Mouse (Mus musculus) large intestine, adult 2 months (tissue): ENCODE data around the gene Amer3. TPM values are rescaled to one million over a fixed set of nuclear protein-coding genes. Genes with fewer than 3 reads are reported as not detected.
"Not testable (repeated sequence)": the region's sequence is repeated elsewhere in the genome, so short reads cannot be mapped to it uniquely, and the experiment has no call there.

ENCODE experiments used
- DNase-seq: peaks from one replicate; pipeline ENCODE4 v3.0.0-alpha.2; 2012; ENCODE audit warnings: low read depth, low spot score
- WGBS: fragments of 180-500 bp; shearing (Covaris S2); methylation state at CpG from one replicate; pipeline ENCODE4 v1.1.7; 2018; 5-methylcytosine and 5-hydroxymethylcytosine counted together
- polyA plus RNA-seq: library from polyadenylated mRNA; depleted of rRNA; stranded (reverse); fragments of >200 nt; gene quantifications from 2 replicates; pipeline ENCODE4 v1.2.3, GENCODE M21; 2012; rRNA removed

The Amer3 gene
- polyA plus RNA-seq, result 0.07 and 0.08 TPM in 2 replicates

DNA sequence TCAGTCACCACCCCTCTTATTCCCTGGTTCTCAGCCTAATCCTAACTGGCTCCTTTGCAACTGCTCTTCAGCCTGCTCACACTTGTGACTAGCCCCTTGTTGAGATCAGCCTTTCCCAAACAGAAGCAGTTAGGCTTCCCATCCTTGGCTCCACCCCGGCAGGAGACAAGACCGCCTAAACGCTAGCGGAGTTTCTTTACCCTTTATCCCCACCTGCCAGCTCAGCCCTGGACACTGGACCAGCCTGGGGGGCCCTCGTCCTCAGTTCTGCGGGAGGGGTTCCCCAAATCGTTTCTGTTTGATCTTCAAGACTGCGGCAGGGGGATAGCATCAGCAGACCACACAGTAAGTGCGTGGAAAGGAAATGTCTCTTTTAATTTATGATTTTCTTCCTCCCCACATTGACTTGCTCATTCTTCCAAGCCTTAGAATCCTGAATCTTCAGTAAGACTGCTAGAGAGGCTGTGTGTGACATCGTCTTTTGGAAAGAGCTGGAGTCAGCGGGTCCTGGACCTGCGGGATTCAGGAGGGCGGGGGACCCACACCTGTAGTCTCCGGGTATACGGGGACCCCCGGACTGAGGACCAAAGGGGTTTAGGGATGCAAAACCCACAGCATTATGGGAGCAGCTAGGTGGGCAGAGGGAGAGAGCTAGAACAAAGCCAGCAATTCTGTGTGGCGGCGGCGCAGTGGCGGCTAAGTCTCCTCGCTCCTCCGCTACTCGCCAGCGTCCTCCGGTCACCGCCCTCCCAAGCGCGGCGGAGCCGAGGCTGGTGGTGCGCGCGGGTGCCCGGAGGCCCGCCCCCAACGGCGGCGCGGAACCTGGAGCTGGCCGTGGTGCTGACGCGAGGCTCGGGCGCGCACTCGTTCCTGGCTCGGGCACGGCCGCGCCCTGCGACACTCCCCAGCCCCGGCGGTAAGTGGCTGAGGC, at the start of gene Amer3:
Amer3 (plus strand) TSS at position 807 of the 931 bp plus-strand sequence.
- DNase-seq, result peak; percentile 6
- 1% methylated on average over 53 of the region's 53 CpGs for WGBS

- WGBS, result 25% methylated on average over 3 of the region's 3 CpGs
- not testable (repeated sequence) for DNase-seq
These were observed 44.9 kb upstream of the Amer3 start for GRCm38 (mm10) chr1:34534574-34534973.

DNA sequence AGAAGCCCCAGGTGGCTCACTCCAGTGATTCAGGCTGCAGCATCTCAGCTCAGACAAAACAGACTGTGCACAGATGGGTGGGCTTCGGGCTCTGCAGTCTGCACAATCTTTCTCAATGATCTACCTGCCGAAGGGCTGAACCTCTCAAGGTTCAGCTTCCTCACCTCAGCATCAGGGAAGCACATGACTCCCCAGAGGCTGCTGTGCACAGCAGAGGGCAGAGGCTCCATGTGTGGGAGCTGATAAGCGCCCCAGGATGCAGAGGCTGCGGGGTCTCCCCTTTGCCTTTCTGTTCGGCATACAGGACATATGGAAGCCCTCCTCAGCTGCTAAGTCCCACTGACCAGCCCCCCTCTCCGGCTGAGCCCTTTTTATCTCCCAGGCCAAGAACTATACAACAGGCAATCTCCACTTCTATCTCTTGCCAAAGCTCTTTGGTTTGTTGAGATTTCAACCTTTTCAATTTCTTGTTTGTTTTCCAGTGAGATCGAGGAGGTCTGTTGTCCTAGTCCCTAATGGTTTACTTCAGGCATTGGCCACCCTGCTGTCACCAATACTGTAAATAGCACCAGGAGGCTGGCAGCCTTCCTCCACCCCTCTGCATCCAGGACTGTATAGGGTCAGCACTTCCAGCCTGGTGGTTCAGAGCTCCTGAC, 44.3 kb upstream of the Amer3 start, which contains the start of gene Cfc1:
Cfc1 (plus strand) TSS at position 606 of the 656 bp plus-strand sequence.
- DNase-seq, result not testable (repeated sequence)
- WGBS, result 33% methylated on average over 7 of the region's 7 CpGs

DNA sequence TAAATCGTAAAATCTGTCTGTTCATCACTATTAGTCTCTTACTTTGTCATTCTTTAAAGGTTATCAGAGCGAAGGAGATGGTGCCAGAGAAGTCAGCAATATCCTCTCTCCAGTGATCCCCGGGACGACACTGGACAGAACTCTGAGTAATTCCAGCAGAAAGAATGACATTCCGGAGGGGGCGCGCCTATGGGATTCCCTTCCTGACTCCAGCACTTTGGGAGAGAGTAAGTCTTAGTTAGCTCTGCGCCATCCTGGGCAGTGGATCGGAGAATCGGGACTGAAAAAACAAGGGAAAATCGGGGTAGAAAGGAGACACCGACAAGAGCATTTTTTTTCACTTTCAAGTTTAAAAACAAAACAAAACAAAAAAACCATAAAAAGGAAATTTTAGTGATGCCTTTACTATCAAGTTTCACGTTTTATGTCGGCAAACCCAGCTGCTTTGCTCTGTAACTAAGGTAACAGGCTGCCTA, 43.1 kb upstream of the Amer3 start:
- WGBS, result 3% methylated on average over 14 of the region's 14 CpGs
- DNase-seq, result no peak

- 3% methylated on average over 16 of the region's 16 CpGs for WGBS
- DNase-seq, result no peak
These were observed 42.5 kb upstream of the Amer3 start for GRCm38 (mm10) chr1:34536767-34537485.

GRCm38 (mm10) chr1:34547074-34547473, 32.4 kb upstream of the Amer3 start:
- WGBS, result 82% methylated on average over 1 of the region's 1 CpGs

DNA sequence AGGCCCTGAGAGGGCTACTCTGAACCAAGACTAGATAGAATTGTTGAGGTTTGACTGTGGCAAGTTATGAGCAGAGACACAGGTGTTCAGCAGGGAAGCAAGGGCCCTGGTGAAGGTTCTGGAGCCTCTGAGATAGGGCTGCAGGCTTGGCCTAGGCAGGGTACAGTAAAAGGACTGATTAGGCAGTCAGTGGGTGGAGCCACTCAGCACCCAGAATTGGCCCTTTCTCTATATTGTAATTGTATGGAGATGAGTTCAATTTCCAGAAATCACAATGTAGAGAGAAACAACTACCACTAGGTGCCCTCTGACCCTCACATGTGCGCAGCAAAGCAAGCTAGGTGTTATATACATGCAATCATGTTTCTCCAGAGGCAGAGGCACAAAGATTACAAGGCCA, 25.8 kb upstream of the Amer3 start:
- 73% methylated on average over 1 of the region's 1 CpGs for WGBS
- DNase-seq, result no peak

More at GRCm38 (mm10) chr1:34547074-34547473, 32.4 kb upstream of the Amer3 start:
- DNase-seq, result no peak

DNA sequence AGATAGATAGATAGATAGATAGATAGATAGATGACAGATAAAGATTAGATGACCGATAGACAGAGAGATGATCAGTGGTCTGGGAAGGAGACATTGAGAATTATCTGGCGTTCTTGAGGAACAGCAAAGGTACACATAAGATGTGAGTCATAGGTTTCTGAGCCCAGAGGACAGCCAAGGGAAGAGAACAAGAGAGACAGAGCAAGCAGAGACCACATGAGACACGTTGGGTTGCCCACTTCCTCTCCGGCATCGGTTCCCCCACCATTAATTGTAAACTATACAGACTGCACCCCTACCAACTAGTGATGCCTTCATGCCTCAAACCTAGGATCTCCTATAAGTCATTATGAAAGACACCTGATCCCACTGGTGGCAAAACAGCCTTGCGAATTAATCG, 25.2 kb upstream of the Amer3 start:
- no peak for DNase-seq
- WGBS, result 76% methylated on average over 7 of the region's 7 CpGs

DNA sequence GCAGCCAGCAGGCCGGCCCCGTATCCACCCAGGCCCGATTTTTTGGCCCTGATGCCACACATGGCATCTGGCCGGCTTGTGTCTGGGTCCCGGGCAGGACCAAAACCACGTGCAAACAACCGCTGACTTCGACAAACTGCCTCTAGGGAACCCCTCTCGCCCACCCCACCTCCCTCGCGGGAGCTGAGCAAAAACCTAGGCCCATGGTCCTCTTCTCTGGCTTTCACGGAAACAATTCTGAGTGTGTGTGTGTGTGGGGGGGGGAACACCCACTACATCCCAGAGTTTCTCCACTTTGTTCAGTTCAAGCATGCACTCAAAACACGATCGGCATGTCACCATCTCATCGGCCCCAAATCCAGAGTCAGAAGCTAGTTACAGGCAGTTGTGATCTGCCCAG, 18.6 kb upstream of the Amer3 start, which contains the start of gene Prss40:
Prss40 (minus strand) TSS at position 101 of the 400 bp plus-strand sequence.
- 87% methylated on average over 15 of the region's 15 CpGs for WGBS
- no peak for DNase-seq

GRCm38 (mm10) chr1:34564383-34565045, 14.9 kb upstream of the Amer3 start:
- WGBS, result 64% methylated on average over 8 of the region's 8 CpGs
- DNase-seq, result no peak

DNA sequence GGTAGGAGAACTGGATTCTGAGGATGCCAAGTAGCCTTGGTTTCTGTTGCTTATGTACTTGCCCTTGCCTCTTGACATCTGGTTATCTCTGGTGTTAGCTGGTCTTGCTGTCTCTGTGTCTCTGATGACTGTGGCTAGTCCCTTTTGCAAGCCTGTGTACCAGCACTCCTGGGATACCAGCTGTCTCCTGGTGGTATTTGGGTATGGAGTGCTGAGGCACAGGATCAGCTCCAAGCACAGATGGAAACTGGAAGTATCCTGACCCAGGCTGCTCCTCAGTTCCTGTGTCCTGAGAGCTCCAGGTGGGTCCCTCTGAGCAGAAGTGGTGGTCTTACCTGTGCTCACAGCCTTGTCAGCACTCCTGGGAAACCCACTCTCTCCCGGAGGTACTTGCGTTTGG, 11.3 kb upstream of the Amer3 start:
- DNase-seq, result no peak
- 97% methylated on average over 2 of the region's 2 CpGs for WGBS

- DNase-seq, result no peak
- 90% methylated on average over 2 of the region's 2 CpGs for WGBS
These were observed 9.6 kb upstream of the Amer3 start for GRCm38 (mm10) chr1:34569876-34570275.

- no peak for DNase-seq
- 77% methylated on average over 6 of the region's 6 CpGs for WGBS
These were observed 8.0 kb upstream of the Amer3 start for GRCm38 (mm10) chr1:34571431-34571830.

- DNase-seq, result no peak
- 68% methylated on average over 6 of the region's 6 CpGs for WGBS
These were observed 6.2 kb upstream of the Amer3 start for GRCm38 (mm10) chr1:34573221-34573620.

DNA sequence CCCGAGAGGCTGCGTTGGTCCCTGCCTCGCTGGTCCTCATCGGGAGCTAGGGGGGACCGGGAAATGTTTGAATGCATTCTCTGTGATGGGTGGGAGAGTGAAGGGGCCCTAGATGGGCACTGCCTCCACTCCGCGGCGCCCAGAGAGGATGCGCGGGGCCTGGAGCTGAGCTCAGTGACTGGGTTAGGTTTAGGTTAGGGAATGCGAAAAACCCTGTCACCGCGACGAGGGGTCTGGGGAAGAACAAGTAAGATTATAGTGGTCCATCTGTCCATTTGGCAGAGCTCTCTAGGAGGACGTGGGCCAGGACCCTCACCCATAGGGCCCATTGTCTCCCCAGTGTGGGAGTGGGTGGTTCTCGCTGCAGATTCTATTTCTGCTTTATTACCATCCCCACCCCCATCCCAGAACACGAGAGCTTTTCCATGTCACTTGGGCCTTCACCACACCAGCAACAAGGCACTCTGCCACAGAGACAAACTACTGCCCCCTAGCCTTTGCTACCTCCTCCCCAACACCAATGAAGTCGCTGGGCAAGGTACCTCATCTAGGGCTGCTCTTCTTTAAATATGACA, 412 bp downstream of the Amer3 start:
- no peak for DNase-seq
- WGBS, result 2% methylated on average over 18 of the region's 18 CpGs

GRCm38 (mm10) chr1:34582218-34582617, 2.8 kb downstream of the Amer3 start:
- no peak for DNase-seq
- 68% methylated on average over 6 of the region's 6 CpGs for WGBS

DNA sequence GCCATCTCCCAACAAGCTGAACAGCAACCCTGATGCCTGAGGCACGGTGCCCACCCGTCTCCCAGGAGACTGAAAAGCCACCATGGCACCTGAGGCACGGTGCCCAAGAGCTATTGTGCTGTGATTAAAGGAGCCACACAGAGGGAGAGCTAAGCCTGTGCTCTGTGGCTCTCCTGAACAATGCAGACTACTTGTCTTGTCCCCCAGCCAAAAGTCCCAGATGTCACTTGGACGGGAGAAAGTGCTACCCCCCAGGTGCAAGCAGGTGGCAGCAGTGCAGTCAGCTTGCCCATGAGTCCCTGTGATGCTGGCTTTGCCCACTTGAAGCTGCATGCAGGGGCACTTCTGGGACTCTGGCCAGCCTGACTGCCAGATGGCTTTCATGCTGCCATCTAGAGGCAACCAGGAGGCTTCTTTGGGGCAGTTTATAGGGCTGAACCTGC, 4.4 kb downstream of the Amer3 start:
- 29% methylated on average over 4 of the region's 4 CpGs for WGBS
- DNase-seq, result no peak

DNA sequence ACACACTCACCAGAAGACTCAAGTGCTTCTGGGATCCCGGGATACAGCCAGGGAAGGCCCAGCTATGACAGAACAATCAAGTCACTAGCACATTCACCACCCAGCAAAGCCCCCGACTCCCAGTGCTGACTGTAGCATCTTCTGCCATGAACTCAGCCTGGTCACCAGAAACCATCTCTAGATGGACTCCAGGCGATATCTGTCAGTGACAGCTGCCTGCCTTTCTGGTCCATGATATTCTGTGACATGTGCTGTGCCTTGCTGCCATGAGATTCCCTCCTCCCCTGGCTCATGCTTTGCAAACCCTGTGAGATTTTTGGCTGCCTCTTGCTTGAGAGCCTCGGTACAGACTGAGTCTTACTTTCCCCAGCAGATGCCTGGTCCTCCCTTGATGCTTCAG, 5.3 kb downstream of the Amer3 start:
- DNase-seq, result no peak
- WGBS, result 68% methylated on average over 4 of the region's 4 CpGs
